In genomic region chr9:43104526-43104872, GRCm38 (mm10) we compare ENCODE assay signal across 8 mouse cellular contexts. TPM values are rescaled to one million over a fixed set of nuclear protein-coding genes. Genes with fewer than 3 reads are reported as not detected.
DNase-seq lines count a peak whose midpoint lies in the region; ATAC-seq and TF ChIP-seq lines count a peak whose summit lies in the region.

No protein-coding gene starts in this region.

- H3K9me3 ChIP-seq in kidney, postnatal 0 days (replicated peaks; ENCODE audit: low read length), result no peaks in the 10 kb centered on the region
- no peaks in the 10 kb centered on the region for H3K9me3 ChIP-seq in neural tube, embryonic 14.5 days (ENCODE audit: control insufficient read depth, low read length)

- H3K36me3 ChIP-seq in kidney, postnatal 0 days (ENCODE audit: insufficient read depth, low read length), result no peaks in the 10 kb centered on the region
- H3K36me3 ChIP-seq in neural tube, embryonic 14.5 days (ENCODE audit: control insufficient read depth, insufficient read depth, low read length), result no peaks in the 10 kb centered on the region

- H3K27me3 ChIP-seq in kidney, postnatal 0 days (ENCODE audit: insufficient read depth, low read length), result no peaks in the 10 kb centered on the region
- H3K27me3 ChIP-seq in neural tube, embryonic 14.5 days (ENCODE audit: control insufficient read depth, insufficient read depth, low read length), result no peaks in the 10 kb centered on the region

- ATAC-seq in kidney, postnatal 0 days (replicated peaks; ENCODE audit: low FRiP score, low read depth), result no peak
- no peak for ATAC-seq in neural tube, embryonic 14.5 days (ENCODE audit: low read depth)

- no peak for TF ChIP-seq CTCF in lung, adult 2 months (IDR thresholded peaks at IDR 0.05; ENCODE audit: insufficient read depth, low read length)
- no peak for TF ChIP-seq CTCF in embryonic fibroblast, embryonic 13.5 days (IDR thresholded peaks at IDR 0.05; ENCODE audit: borderline replicate concordance, insufficient read depth, low read length)
- TF ChIP-seq CTCF in kidney, postnatal 0 days (IDR thresholded peaks at IDR 0.05; ENCODE audit: low read depth), result no peak

- no peak overlapping the region for H3K27ac ChIP-seq in embryonic fibroblast, embryonic 13.5 days (ENCODE audit: insufficient read depth, low read length)
- H3K27ac ChIP-seq in kidney, postnatal 0 days, result peak overlapping the region; percentile 97
- H3K27ac ChIP-seq in neural tube, embryonic 14.5 days (ENCODE audit: low read depth, low read length), result no peak overlapping the region

- TF ChIP-seq POLR2A in lung, adult 2 months (IDR thresholded peaks at IDR 0.05; ENCODE audit: borderline replicate concordance, extremely low read depth, low read depth, low read length), result no peak
- TF ChIP-seq POLR2A in embryonic fibroblast, embryonic 13.5 days (IDR thresholded peaks at IDR 0.05; ENCODE audit: low read depth, low read length), result no peak

- no peak for DNase-seq in lung, adult 2 months
- no peak for DNase-seq in lung, postnatal 10 days
- DNase-seq in kidney, postnatal 0 days (ENCODE audit: low spot score), result peak; percentile 45
- no peak for DNase-seq in spleen, postnatal 14 days (ENCODE audit: low spot score in 2 of 2)
- DNase-seq in thymus, postnatal 10 days (ENCODE audit: low spot score in 2 of 2), result no peak
- no peak for DNase-seq in right cerebral cortex, postnatal 14 days

- 2% methylated on average over 4 of the region's 4 CpGs for WGBS in lung, adult 2 months
- 0% methylated on average over 4 of the region's 4 CpGs for WGBS in kidney, postnatal 0 days
- WGBS in neural tube, embryonic 14.5 days, result 3% methylated on average over 4 of the region's 4 CpGs

- H3K4me1 ChIP-seq in lung, adult 2 months (ENCODE audit: control insufficient read depth, insufficient read depth, low read length), result peaks cover 9% of the 10 kb centered on the region
- H3K4me1 ChIP-seq in embryonic fibroblast, embryonic 13.5 days (ENCODE audit: control insufficient read depth, insufficient read depth, low read length), result peaks cover 6% of the 10 kb centered on the region
- peaks cover 10% of the 10 kb centered on the region for H3K4me1 ChIP-seq in kidney, postnatal 0 days (replicated peaks; ENCODE audit: insufficient read depth, low read length)
- H3K4me1 ChIP-seq in neural tube, embryonic 14.5 days (ENCODE audit: control insufficient read depth, insufficient read depth, low read length), result peaks cover 22% of the 10 kb centered on the region

- peak overlapping the region; percentile 97 for H3K9ac ChIP-seq in kidney, postnatal 0 days (ENCODE audit: low read depth, low read length)
- peak overlapping the region; percentile 91 for H3K9ac ChIP-seq in neural tube, embryonic 14.5 days (replicated peaks; ENCODE audit: low read depth, low read length)

- peak overlapping the region; percentile 89 for H3K4me3 ChIP-seq in lung, adult 2 months (replicated peaks; ENCODE audit: extremely low read depth, low read depth, low read length)
- H3K4me3 ChIP-seq in embryonic fibroblast, embryonic 13.5 days (ENCODE audit: insufficient read depth, low read length), result peak overlapping the region; percentile 87
- H3K4me3 ChIP-seq in kidney, postnatal 0 days (replicated peaks; ENCODE audit: low read depth, low read length), result peak overlapping the region; percentile 93
- peak overlapping the region; percentile 89 for H3K4me3 ChIP-seq in neural tube, embryonic 14.5 days (ENCODE audit: low read depth, low read length)

- peak overlapping the region; percentile 81 for H3K4me2 ChIP-seq in kidney, postnatal 0 days (ENCODE audit: low read length)
- peak overlapping the region; percentile 93 for H3K4me2 ChIP-seq in neural tube, embryonic 14.5 days (ENCODE audit: low read depth, low read length)

RNA-seq across cellular contexts. Expression of gene Arhgef12, which starts 2.5 kb away (rescaled TPM):
- polyA plus RNA-seq in lung, adult 2 months (2012; rRNA removed), result 46.2 and 62.4 TPM in 2 replicates
- polyA plus RNA-seq in embryonic fibroblast, embryonic 13.5 days (2011; ENCODE audit: insufficient read length, low read depth, missing spikeins), result 56.1 and 56.6 TPM in 2 replicates
- polyA plus RNA-seq in kidney, postnatal 0 days (2015; fragmentation: Nextera tagmentation; extraction: Ambion mirVana), result 11.2 and 11.4 TPM in 2 replicates
- polyA plus RNA-seq in neural tube, embryonic 14.5 days (2014; fragmentation: Nextera tagmentation; extraction: Ambion mirVana), result 32.4 and 51.4 TPM in 2 replicates

RNA-seq across cellular contexts. Expression of gene Tmem136, which starts 11.9 kb away (rescaled TPM):
- polyA plus RNA-seq in lung, adult 2 months (2012; rRNA removed), result 1.8 and 7.4 TPM in 2 replicates
- polyA plus RNA-seq in embryonic fibroblast, embryonic 13.5 days (2011; ENCODE audit: insufficient read length, low read depth, missing spikeins), result 5.5 and 6.6 TPM in 2 replicates
- 9.3 and 10.6 TPM in 2 replicates for polyA plus RNA-seq in kidney, postnatal 0 days (2015; fragmentation: Nextera tagmentation; extraction: Ambion mirVana)
- 11.8 and 14.6 TPM in 2 replicates for polyA plus RNA-seq in neural tube, embryonic 14.5 days (2014; fragmentation: Nextera tagmentation; extraction: Ambion mirVana)
